Mouse (Mus musculus) heart, postnatal 0 days (tissue): ENCODE results near the gene Eif2b5. TPM values are rescaled to one million over a fixed set of nuclear protein-coding genes. Genes with fewer than 3 reads are reported as not detected.

Source experiments
- ATAC-seq: fragments of 200-750 bp; cut with Nextera tagmentation; 2 replicates; pipeline ENCODE4 v1.8.0; 2017; ENCODE audit warnings: low read depth, moderate number of reproducible peaks, moderate library complexity; ENCODE audit not compliant: insufficient read depth
- DNase-seq: peaks from one replicate; pipeline ENCODE4 v3.0.0-alpha.2; 2016; ENCODE audit warnings: low spot score
- H3K27ac ChIP-seq: fragments of 300-500 bp; sonication (generic); 2 replicates; pipeline ENCODE4 v1.5.1; 2014; ENCODE audit warnings: low read depth, mild to moderate bottlenecking
- H3K27me3 ChIP-seq: fragments of 300-500 bp; sonication (generic); 2 replicates; pipeline ENCODE4 v1.6.1; 2014; ENCODE audit warnings: low read length, mixed read lengths; ENCODE audit not compliant: control insufficient read depth, insufficient read depth
- H3K36me3 ChIP-seq: fragments of 300-500 bp; sonication (generic); replicated peaks from 2 replicates; pipeline ENCODE4 v1.6.1; 2014; ENCODE audit warnings: low read length, mixed read lengths; ENCODE audit not compliant: control insufficient read depth, insufficient read depth
- H3K4me1 ChIP-seq: fragments of 300-500 bp; sonication (generic); 2 replicates; pipeline ENCODE4 v1.6.1; 2014; ENCODE audit warnings: antibody characterized with exemption; ENCODE audit not compliant: control insufficient read depth, insufficient read depth
- H3K4me2 ChIP-seq: fragments of 300-500 bp; sonication (generic); 2 replicates; pipeline ENCODE4 v1.6.1; 2014; ENCODE audit warnings: low read depth, mild to moderate bottlenecking, low read length, moderate library complexity
- H3K4me3 ChIP-seq: fragments of 300-500 bp; sonication (generic); 2 replicates; pipeline ENCODE4 v1.5.1; 2014; ENCODE audit warnings: low read depth, low read length
- H3K9ac ChIP-seq: fragments of 300-500 bp; sonication (generic); replicated peaks from 2 replicates; pipeline ENCODE4 v1.6.1; 2014; ENCODE audit warnings: low read depth, low read length, mixed read lengths
- H3K9me3 ChIP-seq: fragments of 300-500 bp; sonication (generic); replicated peaks from 2 replicates; pipeline ENCODE4 v1.6.1; 2016; ENCODE audit warnings: low read length; ENCODE audit not compliant: control insufficient read depth
- CTCF ChIP-seq: IDR thresholded peaks from 2 replicates; pipeline ENCODE4 v1.5.1; 2016; ENCODE audit warnings: antibody characterized with exemption, control low read depth, low read depth
- EP300 ChIP-seq: IDR thresholded peaks from 2 replicates; pipeline ENCODE4 v1.6.1; 2016; ENCODE audit warnings: antibody characterized with exemption, low read depth
- WGBS: fragments of 180-500 bp; shearing (Covaris S2); extraction: QIAGEN DNeasy Blood & Tissue Kit; methylation state at CpG from one replicate; pipeline ENCODE4 v1.1.7; 2014; 5-methylcytosine and 5-hydroxymethylcytosine counted together
- polyA plus RNA-seq: library from polyadenylated mRNA; unstranded; fragments of >200 nt; fragmentation: Nextera tagmentation; extraction: Ambion mirVana; gene quantifications from 2 replicates; pipeline ENCODE4 v1.2.1, GENCODE M21; 2015
- total RNA-seq: library from RNA; depleted of rRNA; stranded (reverse); fragments of >200 nt; gene quantifications from 2 replicates; pipeline ENCODE4 v1.2.3, GENCODE M21; 2014; ENCODE audit warnings: low replicate concordance; rRNA removed

Eif2b5 gene
- total and polyA plus RNA-seq, 2 experiments from 2014 or later, result 60.0 to 67.6 TPM

DNA sequence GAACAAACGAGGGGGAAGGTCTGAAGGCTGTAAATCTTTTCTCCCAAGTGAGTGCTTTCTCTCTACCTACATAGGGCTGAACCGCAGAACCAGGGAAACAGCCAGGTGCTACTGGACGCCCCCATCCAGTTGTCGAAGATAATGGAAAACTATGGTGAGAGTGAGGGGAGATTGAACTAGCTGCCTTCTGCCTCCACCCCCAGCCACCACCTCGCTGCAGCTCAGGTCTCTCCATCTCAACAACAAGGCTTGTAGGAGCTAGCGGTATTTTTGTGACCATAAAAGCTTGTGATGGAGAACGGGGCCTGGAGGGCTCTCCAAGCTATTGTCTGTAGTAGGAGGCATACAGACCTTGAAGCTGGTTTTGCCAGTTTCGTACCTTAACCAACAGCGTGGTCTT lies 50.5 kb downstream of the Eif2b5 start:
- WGBS, result 40% methylated on average over 9 of the region's 9 CpGs
- Histone ChIP-seq H3K4me1 (peaks cover 13% of the 10 kb centered on the region), H3K36me3 (peaks cover 54% of the 10 kb centered on the region), H3K27ac (no peak overlapping the region), H3K9ac (peak overlapping the region; percentile 68), H3K4me3 (peak overlapping the region; percentile 73), H3K4me2 (peak overlapping the region; percentile 72), H3K9me3 (no peaks in the 10 kb centered on the region), H3K27me3 (no peaks in the 10 kb centered on the region)
- TF ChIP-seq EP300 (no peak), CTCF (no peak)
- ATAC-seq, result no peak
- DNase-seq, result no peak

DNA sequence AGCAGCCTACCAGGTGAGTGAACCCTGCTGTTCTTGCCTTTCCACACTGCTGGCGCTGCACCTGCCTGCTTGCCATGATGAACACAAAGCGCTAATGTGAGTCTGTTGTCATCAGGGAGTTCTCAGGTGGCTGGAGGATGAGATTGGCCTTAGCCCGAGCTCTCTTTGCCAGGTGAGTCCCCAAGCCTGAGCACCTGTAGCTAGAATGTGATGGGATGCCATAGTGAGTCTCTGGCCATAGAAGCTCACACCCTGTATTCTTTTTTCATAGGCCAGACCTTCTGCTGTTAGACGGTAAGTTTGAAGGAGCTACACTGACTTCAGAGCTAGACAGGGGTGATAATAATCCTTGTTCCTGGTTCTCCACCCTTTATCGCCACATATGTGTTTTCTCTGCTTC lies 53.1 kb downstream of the Eif2b5 start:
- H3K27me3 ChIP-seq, result no peaks in the 10 kb centered on the region
- H3K4me2 ChIP-seq, result no peak overlapping the region
- TF ChIP-seq EP300, result no peak
- TF ChIP-seq CTCF, result no peak
- ATAC-seq, result no peak
- H3K27ac ChIP-seq, result no peak overlapping the region
- no peaks in the 10 kb centered on the region for H3K9me3 ChIP-seq
- no peak for DNase-seq
- peaks cover 61% of the 10 kb centered on the region for H3K36me3 ChIP-seq
- no peak overlapping the region for H3K4me3 ChIP-seq
- no peak overlapping the region for H3K9ac ChIP-seq
- WGBS, result 94% methylated on average over 5 of the region's 5 CpGs
- peaks cover 13% of the 10 kb centered on the region for H3K4me1 ChIP-seq

DNA sequence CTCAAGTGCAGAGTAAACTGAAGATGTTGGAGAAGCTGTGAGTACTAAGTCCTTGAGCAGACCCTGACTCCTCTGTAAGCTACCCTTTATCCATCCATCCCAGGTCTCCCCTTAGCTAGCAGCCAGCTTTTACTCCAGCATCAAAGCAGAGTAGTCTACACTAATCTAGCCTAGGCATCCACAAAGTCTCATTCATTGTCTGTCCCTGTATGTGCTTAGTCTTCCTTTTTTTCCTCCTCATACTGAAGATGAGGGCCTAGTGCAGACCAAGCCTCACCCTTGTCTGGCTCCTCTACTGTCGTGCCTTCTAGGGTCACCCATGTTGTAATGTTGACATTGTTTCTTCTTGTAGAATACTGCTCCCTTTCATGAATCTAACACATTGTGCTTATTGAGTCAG lies 54.0 kb downstream of the Eif2b5 start:
- Histone ChIP-seq H3K27ac (no peak overlapping the region), H3K4me3 (no peak overlapping the region), H3K9ac (no peak overlapping the region), H3K27me3 (no peaks in the 10 kb centered on the region), H3K4me2 (no peak overlapping the region), H3K9me3 (no peaks in the 10 kb centered on the region), H3K36me3 (peaks cover 69% of the 10 kb centered on the region), H3K4me1 (peaks cover 10% of the 10 kb centered on the region)
- ATAC-seq, result no peak
- 78% methylated on average over 1 of the region's 1 CpGs for WGBS
- TF ChIP-seq CTCF (no peak), EP300 (no peak)
- no peak for DNase-seq

DNA sequence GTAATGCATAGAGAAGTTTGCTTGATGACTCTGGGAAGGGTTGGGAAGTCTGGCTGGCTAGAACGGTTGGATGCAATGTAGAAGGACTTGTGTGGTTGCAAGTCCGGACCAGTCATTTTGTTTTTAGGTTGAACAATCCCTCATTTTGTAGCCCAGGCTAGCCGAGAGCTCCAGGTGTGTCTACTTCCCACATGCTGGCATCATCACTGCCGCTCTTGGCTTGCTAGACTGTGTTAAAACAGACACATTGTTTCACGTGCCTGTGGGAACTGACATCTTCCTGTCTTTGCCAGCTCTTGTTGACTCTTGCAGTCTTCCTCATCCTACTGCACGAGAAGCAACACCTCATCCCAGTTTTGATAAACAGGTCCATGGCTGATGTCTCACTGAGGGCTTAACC lies 56.4 kb downstream of the Eif2b5 start:
- Histone ChIP-seq H3K36me3 (peaks cover 93% of the 10 kb centered on the region), H3K4me1 (no peaks in the 10 kb centered on the region), H3K4me3 (no peak overlapping the region), H3K9ac (no peak overlapping the region), H3K27ac (no peak overlapping the region), H3K27me3 (no peaks in the 10 kb centered on the region), H3K9me3 (no peaks in the 10 kb centered on the region), H3K4me2 (no peak overlapping the region)
- TF ChIP-seq EP300 (no peak), CTCF (no peak)
- ATAC-seq, result no peak
- DNase-seq, result no peak
- 81% methylated on average over 6 of the region's 6 CpGs for WGBS

DNA sequence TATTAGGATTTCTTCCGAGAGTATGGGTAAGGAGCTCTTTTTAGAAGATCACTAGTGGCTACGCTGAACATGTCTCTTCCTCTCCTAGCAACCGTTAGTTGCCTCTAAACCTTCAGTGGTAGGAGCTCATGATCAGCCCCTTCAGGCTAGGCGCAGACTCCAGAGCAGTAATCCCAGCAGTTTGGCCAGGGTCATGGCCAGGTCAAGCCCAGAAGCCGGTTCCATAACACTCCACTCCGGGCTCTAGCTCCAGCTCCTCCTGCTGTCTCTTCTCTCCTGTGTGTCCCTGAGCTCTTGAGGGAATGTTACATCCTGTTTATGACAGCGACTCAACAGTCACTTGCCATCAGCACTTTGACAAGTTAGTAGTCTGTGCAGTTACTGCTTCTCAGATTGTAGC lies 58.8 kb downstream of the Eif2b5 start:
- H3K4me1 ChIP-seq, result no peaks in the 10 kb centered on the region
- ATAC-seq (no peak), DNase-seq (no peak)
- peaks cover 95% of the 10 kb centered on the region for H3K36me3 ChIP-seq
- no peak overlapping the region for H3K4me2 ChIP-seq
- no peaks in the 10 kb centered on the region for H3K9me3 ChIP-seq
- no peak overlapping the region for H3K27ac ChIP-seq
- 71% methylated on average over 7 of the region's 7 CpGs for WGBS
- H3K27me3 ChIP-seq, result no peaks in the 10 kb centered on the region
- no peak overlapping the region for H3K9ac ChIP-seq
- no peak for TF ChIP-seq CTCF
- TF ChIP-seq EP300, result no peak
- no peak overlapping the region for H3K4me3 ChIP-seq

Other genes with a start within 250 kb of the Eif2b5 start
- gene Parl, start 196.4 kb upstream of the Eif2b5 start, total RNA-seq, result 46.7 and 137 TPM in 2 replicates
- gene Parl, start 196.4 kb upstream of the Eif2b5 start, polyA plus RNA-seq, result 114 and 119 TPM in 2 replicates
- not detected in 2 replicates for gene Cyp2ab1, start 173.4 kb upstream of the Eif2b5 start, total RNA-seq
- gene Cyp2ab1, start 173.4 kb upstream of the Eif2b5 start, polyA plus RNA-seq, result 0.12 TPM in 1 of 2 replicates, not detected in the other
- gene Abcc5, start 72.4 kb upstream of the Eif2b5 start, total RNA-seq, result 60.7 and 64.3 TPM in 2 replicates
- 26.0 and 29.9 TPM in 2 replicates for gene Abcc5, start 72.4 kb upstream of the Eif2b5 start, polyA plus RNA-seq
- gene Dvl3, start 18.2 kb downstream of the Eif2b5 start, total RNA-seq, result 30.1 and 36.9 TPM in 2 replicates
- 10.0 and 11.4 TPM in 2 replicates for gene Dvl3, start 18.2 kb downstream of the Eif2b5 start, polyA plus RNA-seq
- gene Ap2m1, start 36.7 kb downstream of the Eif2b5 start, total RNA-seq, result 327 and 429 TPM in 2 replicates
- 363 and 375 TPM in 2 replicates for gene Ap2m1, start 36.7 kb downstream of the Eif2b5 start, polyA plus RNA-seq
- 47.1 and 76.5 TPM in 2 replicates for gene Abcf3, start 49.8 kb downstream of the Eif2b5 start, total RNA-seq
- gene Abcf3, start 49.8 kb downstream of the Eif2b5 start, polyA plus RNA-seq, result 42.2 and 44.3 TPM in 2 replicates
- 0.46 TPM in 1 of 2 replicates, not detected in the other for gene Vwa5b2, start 90.7 kb downstream of the Eif2b5 start, total RNA-seq
- gene Vwa5b2, start 90.7 kb downstream of the Eif2b5 start, polyA plus RNA-seq, result 0.04 TPM in 1 of 2 replicates, not detected in the other
- gene Eef1akmt4, start 112.8 kb downstream of the Eif2b5 start, total RNA-seq, result 9.5 and 18.9 TPM in 2 replicates
- gene Eef1akmt4, start 112.8 kb downstream of the Eif2b5 start, polyA plus RNA-seq, result 11.2 and 12.6 TPM in 2 replicates
- not detected in 2 replicates for gene Gm49333, start 112.8 kb downstream of the Eif2b5 start, total RNA-seq
- gene Gm49333, start 112.8 kb downstream of the Eif2b5 start, polyA plus RNA-seq, result not detected in 2 replicates
- gene Alg3, start 112.9 kb downstream of the Eif2b5 start, total RNA-seq, result 15.3 and 21.6 TPM in 2 replicates
- gene Alg3, start 112.9 kb downstream of the Eif2b5 start, polyA plus RNA-seq, result 20.2 and 20.7 TPM in 2 replicates
- 0.31 and 1.5 TPM in 2 replicates for gene Camk2n2, start 122.5 kb downstream of the Eif2b5 start, total RNA-seq
- gene Camk2n2, start 122.5 kb downstream of the Eif2b5 start, polyA plus RNA-seq, result 0.34 and 0.49 TPM in 2 replicates
- 0.43 and 1.5 TPM in 2 replicates for gene Ece2, start 131.0 kb downstream of the Eif2b5 start, total RNA-seq
- gene Ece2, start 131.0 kb downstream of the Eif2b5 start, polyA plus RNA-seq, result 0.21 and 0.26 TPM in 2 replicates
- gene Psmd2, start 152.8 kb downstream of the Eif2b5 start, total RNA-seq, result 156 and 158 TPM in 2 replicates
- 198 and 206 TPM in 2 replicates for gene Psmd2, start 152.8 kb downstream of the Eif2b5 start, polyA plus RNA-seq
- gene Eif4g1, start 169.5 kb downstream of the Eif2b5 start, total RNA-seq, result 296 and 335 TPM in 2 replicates
- 69.5 and 74.6 TPM in 2 replicates for gene Eif4g1, start 169.5 kb downstream of the Eif2b5 start, polyA plus RNA-seq
- 24.8 and 25.5 TPM in 2 replicates for gene Fam131a, start 194.4 kb downstream of the Eif2b5 start, total RNA-seq
- 8.7 and 8.8 TPM in 2 replicates for gene Fam131a, start 194.4 kb downstream of the Eif2b5 start, polyA plus RNA-seq
- gene Polr2h, start 218.8 kb downstream of the Eif2b5 start, total RNA-seq, result 8.6 and 27.9 TPM in 2 replicates
- gene Polr2h, start 218.8 kb downstream of the Eif2b5 start, polyA plus RNA-seq, result 33.7 and 35.7 TPM in 2 replicates
- 4.6 and 16.9 TPM in 2 replicates for gene Clcn2, start 218.9 kb downstream of the Eif2b5 start, total RNA-seq
- 1.4 and 1.9 TPM in 2 replicates for gene Clcn2, start 218.9 kb downstream of the Eif2b5 start, polyA plus RNA-seq
- 9.7 and 13.9 TPM in 2 replicates for gene Chrd, start 234.3 kb downstream of the Eif2b5 start, total RNA-seq
- gene Chrd, start 234.3 kb downstream of the Eif2b5 start, polyA plus RNA-seq, result 0.43 and 0.49 TPM in 2 replicates
- gene Thpo, start 235.7 kb downstream of the Eif2b5 start, total RNA-seq, result 0.46 TPM in 1 of 2 replicates, not detected in the other
- gene Thpo, start 235.7 kb downstream of the Eif2b5 start, polyA plus RNA-seq, result 0.12 and 0.14 TPM in 2 replicates